Mouse (Mus musculus): Measurements from ENCODE around the gene 4833427G06Rik.

4833427G06Rik gene

DNA sequence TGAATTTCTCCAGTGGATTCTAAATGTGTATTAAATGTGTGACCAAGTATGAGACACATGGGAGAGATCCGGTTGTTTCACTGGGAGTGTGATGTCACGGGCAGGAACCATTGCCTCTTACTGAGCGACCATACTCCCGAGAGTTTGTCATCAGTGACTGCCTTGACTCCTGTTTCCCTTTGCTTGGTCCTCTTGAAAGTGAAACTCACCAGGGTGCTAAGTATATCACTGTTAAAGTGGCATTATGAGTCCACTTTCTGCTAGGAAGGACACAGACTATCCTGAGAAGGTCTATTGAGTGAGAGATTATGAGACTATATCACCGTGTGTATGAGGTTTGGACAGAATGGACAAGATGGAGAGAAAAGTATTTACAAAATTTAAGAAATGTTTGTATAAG, 20.3 kb downstream of the 4833427G06Rik start:
- TF ChIP-seq GATA4 (IDR thresholded peaks at IDR 0.05; ENCODE audit: insufficient replicate concordance, low read length), result no peak

DNA sequence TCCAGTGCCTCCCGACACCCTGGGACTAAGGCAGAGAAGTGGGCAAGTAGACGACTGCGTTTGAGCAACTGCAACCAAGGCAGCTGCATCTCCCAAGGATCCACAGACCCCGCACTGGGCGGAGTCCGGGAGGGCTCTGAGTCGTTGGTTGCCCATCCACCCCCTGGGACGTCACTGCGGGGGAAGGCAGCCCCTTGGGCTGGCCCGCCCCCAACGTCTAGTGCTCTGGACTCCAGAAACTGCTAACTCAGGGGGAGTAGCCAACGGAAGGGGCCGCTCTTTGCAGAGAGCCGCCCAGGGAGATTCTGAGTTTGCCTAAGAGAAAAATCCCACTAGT, 24.9 kb downstream of the 4833427G06Rik start, which contains the start of gene Layn:
Layn (minus strand) TSS at position 116 of the 337 bp plus-strand sequence.
- no peak for TF ChIP-seq GATA4 (IDR thresholded peaks at IDR 0.05; ENCODE audit: insufficient replicate concordance, low read length)

DNA sequence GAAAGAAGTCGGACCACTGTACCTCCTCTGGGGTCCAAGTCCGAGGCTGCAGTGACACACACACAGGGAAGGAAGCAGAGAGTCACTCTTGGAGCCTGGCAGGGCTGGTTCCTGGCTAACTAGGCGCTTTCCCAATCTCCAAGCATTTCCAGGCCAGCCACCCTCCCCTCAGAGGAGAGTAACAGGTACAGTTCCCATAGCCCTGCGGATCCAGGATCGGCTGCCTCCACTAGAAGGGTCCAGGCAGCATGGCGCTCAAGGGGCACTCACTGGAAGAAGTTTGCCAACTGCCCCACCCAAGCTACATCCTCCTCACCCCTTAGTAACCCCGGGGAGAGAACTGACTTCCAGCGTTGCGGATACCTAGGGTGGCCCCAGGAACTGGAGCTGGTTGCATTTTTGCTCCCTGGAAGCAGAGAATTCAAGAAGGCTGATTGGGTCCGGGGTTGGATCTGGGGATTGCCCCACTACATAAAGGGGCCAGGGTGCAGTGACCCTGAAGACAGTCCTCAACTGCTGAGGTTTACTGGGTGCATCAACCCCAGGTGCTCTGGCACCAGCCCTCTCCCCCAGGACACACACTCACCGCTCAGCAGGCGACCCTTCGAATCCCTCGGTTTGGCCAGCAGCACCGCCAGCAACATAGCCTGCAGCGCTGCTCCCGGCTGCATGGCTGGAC, 25.4 kb downstream of the 4833427G06Rik start:
- no peak for TF ChIP-seq GATA4 (IDR thresholded peaks at IDR 0.05; ENCODE audit: insufficient replicate concordance, low read length)

DNA sequence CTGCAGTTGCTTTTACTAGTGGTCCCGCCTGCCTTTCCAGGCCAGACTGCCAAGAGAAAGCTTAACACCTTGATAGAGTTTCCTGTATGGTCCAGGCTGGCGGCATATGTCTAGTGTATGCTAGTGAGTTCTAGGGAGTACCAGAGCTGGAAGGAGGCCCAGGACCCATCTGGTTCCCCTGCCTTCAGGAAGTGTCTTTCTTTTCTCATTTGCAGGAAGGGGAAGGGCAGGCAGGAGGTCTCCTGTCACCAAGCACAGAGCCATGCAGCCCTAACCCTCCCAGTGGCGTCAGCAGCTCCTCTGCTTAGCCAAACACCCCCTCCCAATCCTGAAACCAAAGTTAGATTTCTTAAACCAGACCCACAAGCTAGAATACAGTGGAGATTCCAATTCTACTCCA, 26.1 kb downstream of the 4833427G06Rik start:
- TF ChIP-seq GATA4 (IDR thresholded peaks at IDR 0.05; ENCODE audit: insufficient replicate concordance, low read length), result no peak

DNA sequence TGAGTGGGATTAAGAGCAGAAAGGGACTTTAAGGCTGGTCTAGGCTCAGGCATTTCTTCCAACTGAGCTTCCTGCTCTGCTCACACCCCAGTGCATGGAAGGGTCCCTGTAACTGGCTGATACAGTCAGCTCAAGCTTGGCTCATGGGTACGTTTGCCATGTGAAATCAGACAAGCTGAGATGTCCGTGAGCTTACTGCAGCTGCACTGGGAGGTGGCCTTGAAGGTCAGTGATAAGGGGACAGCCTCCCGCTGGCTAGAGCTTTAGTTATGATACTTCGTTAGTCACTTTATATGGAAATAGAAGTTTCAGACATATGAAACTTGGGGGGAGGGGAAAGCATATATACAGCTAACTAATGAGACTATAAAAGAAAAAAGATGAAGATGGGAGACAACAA, 31.1 kb downstream of the 4833427G06Rik start:
- no peak for TF ChIP-seq GATA4 (IDR thresholded peaks at IDR 0.05; ENCODE audit: insufficient replicate concordance, low read length)

DNA sequence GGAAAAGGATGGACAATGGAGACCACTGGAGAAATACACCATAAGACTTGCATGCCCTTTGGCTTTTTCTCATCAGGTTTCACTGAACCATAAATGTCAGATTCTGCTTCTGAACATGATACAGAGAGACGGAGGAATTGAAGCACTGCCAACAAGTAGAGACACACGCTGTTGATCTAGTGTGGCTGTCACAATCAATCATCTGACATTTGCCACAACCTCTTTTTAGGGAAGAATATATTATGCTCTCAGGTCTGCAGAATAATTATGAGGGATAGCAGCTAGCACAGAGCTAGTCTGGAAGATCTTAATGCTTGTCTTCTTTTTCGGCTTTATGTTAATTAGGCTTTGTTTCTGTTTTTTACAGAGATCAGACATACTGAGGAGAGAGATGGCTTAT, 33.7 kb downstream of the 4833427G06Rik start:
- no peak for TF ChIP-seq GATA4 (IDR thresholded peaks at IDR 0.05; ENCODE audit: insufficient replicate concordance, low read length)

DNA sequence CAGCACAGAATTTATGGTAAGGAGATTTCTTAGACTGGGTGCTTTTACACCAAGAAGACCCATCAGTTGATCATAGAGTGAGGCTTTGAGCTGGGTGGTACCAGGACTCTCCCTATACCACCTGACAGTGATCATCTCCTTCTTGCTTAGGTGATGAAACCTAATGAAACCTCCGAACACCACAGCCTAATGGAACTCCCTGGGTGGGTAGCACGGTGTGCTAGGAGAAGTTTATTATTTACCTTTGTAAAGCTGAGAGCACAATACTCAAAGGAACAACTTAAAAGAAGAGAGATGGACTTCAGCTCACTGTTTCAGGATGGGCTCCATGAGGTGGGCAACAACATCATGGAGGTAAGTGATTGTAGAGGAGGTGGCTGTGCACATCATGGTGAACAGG, 41.3 kb downstream of the 4833427G06Rik start, which contains the start of gene Btg4:
Btg4 (plus strand) TSS at position 301 of the 400 bp plus-strand sequence.
- TF ChIP-seq GATA4 (IDR thresholded peaks at IDR 0.05; ENCODE audit: insufficient replicate concordance, low read length), result no peak

DNA sequence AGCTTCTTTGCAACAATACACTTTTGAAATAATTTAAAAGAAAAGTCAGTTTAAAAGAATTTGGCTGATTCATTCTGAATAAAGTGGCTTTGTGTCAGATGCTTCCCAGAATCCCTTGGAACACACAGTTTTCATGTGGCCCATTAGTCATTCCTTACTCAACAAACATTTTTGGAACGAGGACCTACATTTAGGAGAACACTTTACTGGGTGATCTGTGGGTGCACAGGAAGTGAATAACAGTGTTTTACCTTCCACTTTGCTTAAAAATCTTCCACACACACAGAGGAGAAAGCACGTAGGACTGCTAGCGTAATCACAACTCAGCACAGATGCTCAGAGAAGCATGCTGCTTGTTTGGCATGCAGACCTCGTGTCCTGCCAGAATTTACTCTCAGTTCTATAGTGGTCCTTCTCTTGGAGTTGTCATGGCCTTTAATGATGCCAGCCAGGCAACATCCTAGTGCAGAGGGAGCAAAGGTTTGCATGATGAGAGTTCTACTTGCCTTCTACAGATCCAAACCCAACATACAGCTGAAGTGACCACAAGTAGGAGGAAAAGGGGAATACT, 42.8 kb downstream of the 4833427G06Rik start:
- TF ChIP-seq GATA4 (IDR thresholded peaks at IDR 0.05; ENCODE audit: insufficient replicate concordance, low read length), result no peak

DNA sequence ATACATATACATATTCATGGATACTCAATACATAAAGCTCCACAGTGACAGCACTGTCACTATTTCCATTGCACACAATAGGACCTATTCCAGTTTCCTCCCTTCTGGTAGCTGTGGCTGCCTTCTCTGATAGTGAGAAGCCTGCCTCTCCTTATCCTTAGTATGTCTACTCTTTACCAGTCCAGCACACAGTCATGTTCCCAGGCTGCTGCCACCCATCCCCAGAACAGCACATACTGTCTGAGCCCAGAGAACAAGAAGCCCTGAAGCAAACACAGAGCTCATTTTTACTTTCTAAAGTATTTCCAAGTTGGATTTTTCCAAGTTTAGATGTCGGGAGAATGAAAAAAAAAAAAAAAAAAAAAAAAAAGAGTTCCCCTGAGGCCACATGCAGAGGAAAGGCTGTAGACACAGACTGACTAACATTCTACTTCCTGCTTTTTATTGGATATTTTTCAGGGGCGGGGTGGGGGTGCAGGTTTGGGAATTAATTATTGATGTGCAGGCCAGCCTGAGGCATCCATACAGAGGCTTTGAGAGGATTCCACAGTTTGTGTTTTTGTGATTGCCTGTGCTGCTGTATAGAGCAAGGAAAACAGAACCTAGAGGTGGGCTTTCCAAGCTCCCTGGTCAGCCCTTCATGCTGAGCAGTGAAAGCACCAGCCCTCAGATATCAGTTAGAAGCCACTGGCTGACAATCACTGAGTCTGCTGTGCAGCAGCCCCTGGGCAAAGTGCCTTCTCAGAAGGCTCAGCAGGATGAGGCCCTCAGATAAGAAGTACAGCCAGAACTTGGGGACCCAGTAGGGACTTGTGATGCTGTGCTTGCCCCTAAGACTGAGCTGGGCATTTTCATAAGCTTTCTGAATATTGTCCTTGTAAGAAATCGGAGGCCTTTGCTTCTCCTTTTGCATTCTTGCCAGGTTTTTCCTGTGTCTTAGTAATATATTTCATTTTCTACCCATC, 45.2 kb downstream of the 4833427G06Rik start:
- TF ChIP-seq GATA4 (IDR thresholded peaks at IDR 0.05; ENCODE audit: insufficient replicate concordance, low read length), result no peak

DNA sequence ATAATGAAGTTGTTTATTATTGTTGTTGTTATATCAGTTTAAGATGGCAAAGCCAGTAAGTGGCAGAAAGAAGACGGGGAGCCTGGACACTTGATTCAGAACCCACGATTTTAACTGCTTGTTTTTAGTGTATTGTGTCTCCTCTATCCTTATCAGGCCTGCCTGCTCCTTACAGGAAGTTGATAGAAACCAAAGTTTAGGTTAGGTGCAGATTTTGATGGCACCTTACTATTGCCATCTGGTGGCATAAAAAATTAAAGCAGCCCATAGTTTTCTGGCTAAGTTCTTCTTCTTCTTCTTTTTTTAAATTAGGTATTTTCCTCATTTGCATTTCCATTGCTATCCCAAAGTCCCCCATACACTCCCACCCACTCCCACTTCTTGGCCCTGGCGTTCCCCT, 49.7 kb downstream of the 4833427G06Rik start:
- TF ChIP-seq GATA4 (IDR thresholded peaks at IDR 0.05; ENCODE audit: insufficient replicate concordance, low read length), result no peak

DNA sequence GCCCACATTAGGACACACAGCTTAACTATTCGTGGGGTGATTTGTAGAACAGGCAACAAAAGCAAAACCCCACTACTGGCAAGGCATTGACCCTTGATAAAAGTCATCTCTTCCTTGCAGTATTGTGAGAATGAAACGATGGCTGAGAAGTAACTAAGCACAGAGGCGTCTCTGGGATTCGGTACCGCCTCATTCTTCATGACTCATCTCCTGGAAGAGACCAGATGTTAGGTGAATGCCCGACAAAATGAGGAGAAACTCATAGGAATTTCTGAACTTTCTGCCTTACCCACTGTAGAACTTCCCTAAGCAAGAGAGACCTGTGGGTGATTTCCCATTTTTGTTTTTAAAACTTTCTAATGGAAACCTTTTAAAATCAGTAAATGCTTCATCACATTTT, 59.7 kb downstream of the 4833427G06Rik start:
- no peak for TF ChIP-seq GATA4 (IDR thresholded peaks at IDR 0.05; ENCODE audit: insufficient replicate concordance, low read length)

DNA sequence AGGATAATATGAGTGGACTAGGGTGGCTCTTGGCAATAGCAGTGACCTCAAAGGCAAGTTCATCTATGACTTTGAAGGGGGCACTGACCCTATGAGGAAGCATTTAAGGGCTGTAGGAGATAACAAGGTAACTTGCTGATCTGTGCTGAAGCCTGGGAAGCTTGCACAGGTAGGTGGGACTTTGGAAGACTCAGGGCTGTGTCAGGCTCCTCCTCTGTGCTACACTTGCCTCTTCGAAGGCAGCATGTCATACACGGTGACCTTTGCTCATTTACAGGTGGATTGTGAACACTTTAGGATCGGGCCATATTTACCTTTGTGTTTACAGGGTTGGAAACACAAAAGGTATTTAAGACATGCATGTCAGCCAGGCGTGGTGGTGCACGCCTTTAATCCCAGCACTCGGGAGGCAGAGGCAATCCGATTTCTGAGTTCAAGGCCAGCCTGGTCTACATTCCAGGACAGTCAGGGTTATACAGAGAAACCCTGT, 60.3 kb downstream of the 4833427G06Rik start:
- no peak for TF ChIP-seq GATA4 (IDR thresholded peaks at IDR 0.05; ENCODE audit: insufficient replicate concordance, low read length)

DNA sequence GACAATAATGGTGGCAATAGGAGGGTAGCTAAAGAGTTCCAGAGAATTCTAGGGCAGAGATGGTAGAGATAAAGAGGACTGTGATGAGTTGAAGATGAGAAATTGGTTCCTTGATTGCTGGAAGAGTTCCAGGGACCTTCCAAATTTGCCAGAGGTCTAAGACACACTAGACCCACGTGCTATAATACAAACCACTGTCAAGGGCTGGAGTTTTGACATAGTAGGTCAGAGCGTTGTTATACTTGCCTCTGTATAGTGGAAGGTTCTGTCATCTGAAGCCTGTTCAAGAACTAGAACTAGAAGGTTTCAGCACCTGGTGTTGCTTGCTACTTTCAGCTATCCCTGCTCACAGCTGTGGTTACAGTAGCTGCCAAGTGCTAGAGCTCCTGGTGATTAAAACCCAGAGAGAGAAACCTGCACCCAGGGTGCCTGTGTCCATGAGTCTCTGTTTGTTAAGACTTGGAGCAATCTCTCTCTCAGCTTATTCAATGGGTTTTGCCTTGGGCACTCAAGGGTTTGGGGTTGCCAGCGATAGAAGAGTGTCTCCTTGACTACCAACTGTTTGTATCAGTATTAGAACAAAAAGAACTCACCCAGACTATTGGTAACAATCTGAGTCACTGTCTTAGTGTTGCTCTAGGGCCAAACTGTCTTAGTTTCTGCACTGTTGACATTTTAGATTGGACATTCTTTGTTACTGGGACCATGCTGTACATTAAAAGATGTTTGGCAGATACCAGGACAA, 68.9 kb downstream of the 4833427G06Rik start:
- no peak for TF ChIP-seq GATA4 (IDR thresholded peaks at IDR 0.05; ENCODE audit: insufficient replicate concordance, low read length)

DNA sequence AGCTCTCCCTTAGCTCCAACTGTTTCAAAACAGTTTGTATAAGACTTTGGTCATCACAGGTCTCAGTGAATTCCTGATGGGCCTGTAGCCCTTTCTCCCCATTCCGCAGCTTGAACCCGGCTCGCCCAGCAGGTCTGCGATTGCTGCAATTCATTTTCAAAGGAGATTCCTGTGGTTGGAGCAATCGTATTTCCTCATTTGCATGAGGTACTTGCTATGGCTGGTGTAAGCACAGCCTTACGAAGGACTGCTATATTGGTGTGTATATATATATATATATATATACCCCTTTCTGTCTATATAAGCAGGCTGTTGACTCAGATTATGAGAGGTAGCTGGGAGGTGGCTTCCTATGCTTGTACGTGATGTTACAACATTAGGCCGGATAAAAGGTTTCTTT, 69.6 kb downstream of the 4833427G06Rik start:
- no peak for TF ChIP-seq GATA4 (IDR thresholded peaks at IDR 0.05; ENCODE audit: insufficient replicate concordance, low read length)

DNA sequence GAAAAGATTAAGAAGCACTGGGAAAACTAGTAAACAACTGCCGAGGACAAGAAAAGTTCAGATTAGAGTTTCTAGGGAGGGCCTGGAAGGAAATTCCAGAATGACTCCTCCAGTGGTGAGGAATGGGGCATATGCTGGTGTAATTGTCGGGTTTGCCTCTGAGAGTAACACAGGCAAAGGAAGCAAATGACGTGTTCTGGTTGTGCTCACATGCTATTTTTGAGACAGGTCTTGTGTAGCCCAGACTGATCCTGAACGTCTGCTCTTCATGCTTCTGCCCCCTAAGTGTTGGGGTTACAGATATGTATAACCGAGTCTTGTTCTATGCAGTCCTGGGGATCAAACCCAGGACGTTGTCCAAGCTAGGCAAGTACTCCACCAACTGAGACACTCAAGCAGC, 70.3 kb downstream of the 4833427G06Rik start:
- TF ChIP-seq GATA4 (IDR thresholded peaks at IDR 0.05; ENCODE audit: insufficient replicate concordance, low read length), result no peak

Data from liver, adult (tissue).